In genomic region chr11:116106154-116106962, GRCm38 (mm10) we compare ENCODE assay signal across 9 mouse cellular contexts. TPM values are rescaled to one million over a fixed set of nuclear protein-coding genes. Genes with fewer than 3 reads are reported as not detected.
A peak's percentile ranks its signal among the peaks of the same experiment; 100 is the strongest.
DNase-seq lines count a peak whose midpoint lies in the region; ATAC-seq and TF ChIP-seq lines count a peak whose summit lies in the region.
"Had no signal": no experiment of that assay in that cellular context is flagged by ENCODE, and none has a peak within 500 bp of the region (broad histone marks: within the 10 kb centered on the region; RNA-seq: fewer than 3 reads in every experiment).

No protein-coding gene starts in this region.

- peaks cover 60% of the 10 kb centered on the region for H3K27me3 ChIP-seq in E14TG2a.4 (ENCODE audit: insufficient read depth, low read length)
- peaks cover 39% of the 10 kb centered on the region for H3K27me3 ChIP-seq in hindbrain, embryonic 16.5 days (replicated peaks; ENCODE audit: control insufficient read depth, insufficient read depth, low read length)
- H3K27me3 ChIP-seq in midbrain, embryonic 11.5 days (ENCODE audit: control insufficient read depth, insufficient read depth, low read length): peaks cover 52% of the 10 kb centered on the region

- no peak overlapping the region; the same call in 1 of the 2 replicates for H3K4me2 ChIP-seq in hindbrain, embryonic 16.5 days (ENCODE audit: low read length)
- peak overlapping the region; percentile 30 for H3K4me2 ChIP-seq in midbrain, embryonic 11.5 days

- TF ChIP-seq CTCF in E14TG2a.4 (conservative IDR thresholded peaks at IDR 0.05; ENCODE audit: low read length): no peak

- H3K27ac ChIP-seq in hindbrain, embryonic 16.5 days (ENCODE audit: low read depth, low read length): no peak overlapping the region
- no peak overlapping the region for H3K27ac ChIP-seq in midbrain, embryonic 11.5 days (ENCODE audit: low read depth, low read length)

- H3K4me3 ChIP-seq in E14TG2a.4 (replicated peaks; ENCODE audit: low read length): peak overlapping the region; percentile 79
- no peak overlapping the region for H3K4me3 ChIP-seq in hindbrain, embryonic 16.5 days (ENCODE audit: low read length)
- no peak overlapping the region; the same call in 1 of the 2 replicates for H3K4me3 ChIP-seq in midbrain, embryonic 11.5 days (ENCODE audit: low read depth, low read length)

- H3K4me1 ChIP-seq in E14TG2a.4 (replicated peaks; ENCODE audit: low read depth, low read length): peaks cover 84% of the 10 kb centered on the region
- H3K4me1 ChIP-seq in hindbrain, embryonic 16.5 days (ENCODE audit: control insufficient read depth, insufficient read depth, low read depth, low read length): peaks cover 28% of the 10 kb centered on the region
- H3K4me1 ChIP-seq in midbrain, embryonic 11.5 days (ENCODE audit: control insufficient read depth, insufficient read depth, low read length): peaks cover 38% of the 10 kb centered on the region

- peak; percentile 92 for DNase-seq in ES-CJ7 (ENCODE audit: low read depth, low spot score)
- DNase-seq in midbrain, embryonic 11.5 days (ENCODE audit: low spot score, missing footprints): peak; percentile 91
- no peak for DNase-seq in frontal cortex, postnatal 36 days (ENCODE audit: low spot score in 2 of 2)
- DNase-seq in layer of hippocampus, adult 9-11 months: no peak
- DNase-seq in ovary, adult 18-20 months (ENCODE audit: low spot score): no peak
- DNase-seq: adrenal gland, postnatal 25 days; thymus, adult 18-20 months had no signal

- H3K9me3 ChIP-seq in E14TG2a.4 (ENCODE audit: low read length): no peaks in the 10 kb centered on the region
- no peaks in the 10 kb centered on the region for H3K9me3 ChIP-seq in hindbrain, embryonic 16.5 days (ENCODE audit: control insufficient read depth, low read length)
- no peaks in the 10 kb centered on the region for H3K9me3 ChIP-seq in midbrain, embryonic 11.5 days (ENCODE audit: control insufficient read depth, low read length)

- ATAC-seq in hindbrain, embryonic 16.5 days: no peak
- ATAC-seq in midbrain, embryonic 11.5 days (ENCODE audit: low FRiP score): peak; percentile 33

- H3K36me3 ChIP-seq in E14TG2a.4 (ENCODE audit: insufficient read depth, low read length): no peaks in the 10 kb centered on the region
- H3K36me3 ChIP-seq in hindbrain, embryonic 16.5 days (ENCODE audit: control insufficient read depth, insufficient read depth, low read length): no peaks in the 10 kb centered on the region
- H3K36me3 ChIP-seq in midbrain, embryonic 11.5 days (ENCODE audit: control insufficient read depth, insufficient read depth, low read length): no peaks in the 10 kb centered on the region

- H3K9ac ChIP-seq in hindbrain, embryonic 16.5 days (ENCODE audit: low read depth, low read length): peak overlapping the region; percentile 4; the same call in 1 of the 2 replicates
- H3K9ac ChIP-seq in midbrain, embryonic 11.5 days (ENCODE audit: low read length): peak overlapping the region; percentile 9; the same call in 1 of the 2 replicates

- 28% methylated on average over 32 of the region's 32 CpGs for WGBS in hindbrain, embryonic 16.5 days
- WGBS in midbrain, embryonic 11.5 days: 18% methylated on average over 32 of the region's 32 CpGs

RNA-seq across cellular contexts. Expression of gene Wbp2, which starts 19.6 kb away (rescaled TPM):
- polyA plus RNA-seq in hindbrain, embryonic 16.5 days (2015; fragmentation: Nextera tagmentation; extraction: Ambion mirVana): 183 and 225 TPM in 2 replicates
- polyA plus RNA-seq in midbrain, embryonic 11.5 days (2014; fragmentation: Nextera tagmentation; extraction: Ambion mirVana): 84.9 and 86.8 TPM in 2 replicates

RNA-seq across cellular contexts. Expression of gene Trim47, which starts 20.7 kb away (rescaled TPM):
- polyA plus RNA-seq in hindbrain, embryonic 16.5 days (2015; fragmentation: Nextera tagmentation; extraction: Ambion mirVana): 13.5 and 14.5 TPM in 2 replicates
- polyA plus RNA-seq in midbrain, embryonic 11.5 days (2014; fragmentation: Nextera tagmentation; extraction: Ambion mirVana): 2.7 TPM in 2 replicates

RNA-seq across cellular contexts. Expression of gene Trim65, which starts 24.6 kb away (rescaled TPM):
- polyA plus RNA-seq in hindbrain, embryonic 16.5 days (2015; fragmentation: Nextera tagmentation; extraction: Ambion mirVana): 3.0 and 4.2 TPM in 2 replicates
- 1.3 TPM in 2 replicates for polyA plus RNA-seq in midbrain, embryonic 11.5 days (2014; fragmentation: Nextera tagmentation; extraction: Ambion mirVana)

RNA-seq across cellular contexts. Expression of gene Unc13d, which starts 28.6 kb away (rescaled TPM):
- 0.69 and 0.80 TPM in 2 replicates for polyA plus RNA-seq in hindbrain, embryonic 16.5 days (2015; fragmentation: Nextera tagmentation; extraction: Ambion mirVana)
- 0.82 and 1.1 TPM in 2 replicates for polyA plus RNA-seq in midbrain, embryonic 11.5 days (2014; fragmentation: Nextera tagmentation; extraction: Ambion mirVana)

RNA-seq across cellular contexts. Expression of gene Mrpl38, which starts 32.3 kb away (rescaled TPM):
- 84.0 and 86.8 TPM in 2 replicates for polyA plus RNA-seq in hindbrain, embryonic 16.5 days (2015; fragmentation: Nextera tagmentation; extraction: Ambion mirVana)
- 96.3 and 97.0 TPM in 2 replicates for polyA plus RNA-seq in midbrain, embryonic 11.5 days (2014; fragmentation: Nextera tagmentation; extraction: Ambion mirVana)

Comparison
In these comparisons a context has a peak if more than half of its experiments do, and no peak if none do; other contexts are left out.
1. DNase-seq: peak in ES-CJ7 (single experiment) and midbrain, embryonic 11.5 days (single experiment); none in frontal cortex, postnatal 36 days (0 of 2), layer of hippocampus, adult 9-11 months (single experiment) and ovary, adult 18-20 months (single experiment).